Mouse (Mus musculus): ENCODE results near the gene Tbcel.

The Tbcel gene

DNA sequence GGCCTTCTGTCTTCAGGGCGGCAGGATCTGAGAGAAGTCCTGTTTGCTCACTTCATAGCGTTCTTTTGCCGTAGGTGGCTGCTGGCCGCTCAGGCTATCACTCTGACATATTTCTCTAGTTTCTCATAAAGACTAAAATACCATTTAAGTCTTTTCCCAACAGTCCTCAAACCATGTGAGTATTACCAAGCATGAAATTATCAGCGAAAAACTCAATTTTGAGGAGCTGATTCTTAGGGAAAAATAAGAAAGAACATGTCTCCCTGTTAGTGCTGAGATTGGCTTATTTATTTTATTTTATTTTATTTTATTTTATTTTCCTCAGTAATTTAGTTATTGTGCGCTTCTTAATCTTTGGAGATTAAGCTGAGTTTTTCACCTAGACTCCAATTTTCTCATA is at the start of gene Tbcel:
TSS of gene Tbcel (minus strand) at position 101 of the 400 bp plus-strand sequence.
- DNase-seq, result no peak

DNA sequence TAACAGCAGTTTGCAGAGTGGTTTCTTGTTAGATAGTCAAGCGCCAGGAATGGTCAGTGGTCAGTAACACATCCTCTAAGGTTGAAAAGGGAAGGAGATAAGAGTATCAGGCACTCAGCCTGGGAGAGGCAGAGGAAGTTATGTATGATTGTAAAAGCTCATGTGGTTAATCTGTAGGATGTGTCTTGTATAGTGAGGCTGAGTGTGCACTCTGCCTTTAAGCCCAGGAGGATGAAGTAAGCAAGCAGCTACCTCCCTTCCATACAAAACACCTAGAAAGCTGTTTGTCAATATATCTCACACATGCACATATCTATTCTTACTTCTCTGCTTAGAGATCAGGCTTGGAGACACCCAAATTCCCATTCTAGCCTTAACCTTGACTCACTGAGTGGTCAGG is 47.6 kb upstream of the Tbcel start:
- no peak for DNase-seq

DNA sequence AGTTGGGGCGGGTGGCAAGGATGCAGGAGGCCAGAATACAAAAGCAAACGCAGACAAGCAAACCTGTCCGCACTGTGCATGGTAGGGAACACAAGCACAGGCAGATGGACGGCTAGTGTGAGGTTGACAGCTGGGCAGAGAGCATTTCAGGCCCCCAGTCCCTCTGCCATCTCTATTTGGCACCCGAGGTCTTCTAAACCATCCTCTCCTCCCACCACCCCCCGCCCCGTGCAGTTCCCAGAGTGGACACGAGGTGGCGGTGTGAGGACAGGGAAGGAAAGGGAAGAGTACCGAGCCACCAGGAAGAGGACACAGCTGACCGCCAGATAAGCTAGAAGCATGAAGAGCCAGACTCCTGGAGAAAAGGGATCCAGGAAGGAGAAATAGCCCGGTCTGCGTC is 42.5 kb upstream of the Tbcel start:
- DNase-seq, result peak; percentile 96 to 100

DNA sequence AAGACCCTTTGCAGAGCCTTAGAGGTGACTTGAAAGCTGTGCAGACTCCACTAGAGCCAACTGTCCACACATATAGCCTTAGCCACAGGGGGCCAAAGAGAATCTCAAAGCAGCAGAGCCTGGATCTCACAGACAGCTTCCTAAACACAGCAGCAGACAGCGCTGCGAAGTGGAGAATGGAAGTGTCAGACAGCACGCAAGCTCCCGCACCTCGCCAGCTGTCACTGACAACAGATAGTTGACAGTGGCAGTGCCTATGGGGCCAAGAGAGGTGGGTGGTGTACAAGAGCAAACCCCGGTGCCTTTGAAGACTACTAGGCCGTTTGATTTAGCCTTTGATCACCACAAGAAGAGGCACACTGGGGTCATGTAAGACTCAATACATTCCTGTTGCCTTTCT is 41.4 kb upstream of the Tbcel start:
- peak in 1 of 2 experiments; percentile 26 for DNase-seq

DNA sequence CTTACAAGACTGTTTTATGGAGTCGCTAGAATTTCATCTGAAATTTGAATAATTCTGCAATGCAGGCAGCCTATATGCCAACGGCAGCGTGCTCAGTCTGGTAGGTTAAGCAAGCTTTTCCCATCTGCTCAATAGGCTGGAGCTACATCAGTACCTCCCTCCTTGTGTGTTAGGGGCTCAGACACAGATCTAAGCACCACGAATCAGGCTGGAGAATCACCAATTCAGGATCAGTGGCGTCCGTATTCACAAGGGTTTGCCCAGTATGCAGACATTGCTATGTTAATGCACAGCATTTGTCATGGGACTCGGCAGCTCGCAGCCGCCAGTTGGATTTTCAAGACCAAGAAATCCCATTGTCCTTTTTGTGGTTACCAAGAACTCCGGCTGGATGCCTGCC is 36.9 kb upstream of the Tbcel start:
- DNase-seq, result no peak

DNA sequence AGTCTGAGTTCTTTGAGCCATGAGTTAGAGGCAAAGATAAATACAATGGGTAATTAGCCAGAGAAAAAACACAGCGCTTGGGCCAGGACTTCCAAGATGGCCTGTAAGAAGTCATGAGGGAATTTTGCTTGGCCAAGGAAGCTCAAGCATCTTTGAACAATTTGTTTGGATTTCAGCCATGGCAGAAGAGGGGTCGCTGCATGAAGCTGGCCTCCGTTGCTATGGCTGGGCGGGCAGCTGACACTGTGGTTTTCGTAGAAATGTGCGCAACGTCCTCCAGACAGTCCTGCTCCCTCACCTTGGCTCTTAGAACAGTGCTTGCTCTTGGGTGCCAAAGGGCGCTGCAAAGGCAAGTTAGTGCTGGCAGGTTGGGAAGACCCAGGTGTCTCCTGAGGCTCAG is 25.9 kb upstream of the Tbcel start:
- DNase-seq, result peak; percentile 50 to 65

DNA sequence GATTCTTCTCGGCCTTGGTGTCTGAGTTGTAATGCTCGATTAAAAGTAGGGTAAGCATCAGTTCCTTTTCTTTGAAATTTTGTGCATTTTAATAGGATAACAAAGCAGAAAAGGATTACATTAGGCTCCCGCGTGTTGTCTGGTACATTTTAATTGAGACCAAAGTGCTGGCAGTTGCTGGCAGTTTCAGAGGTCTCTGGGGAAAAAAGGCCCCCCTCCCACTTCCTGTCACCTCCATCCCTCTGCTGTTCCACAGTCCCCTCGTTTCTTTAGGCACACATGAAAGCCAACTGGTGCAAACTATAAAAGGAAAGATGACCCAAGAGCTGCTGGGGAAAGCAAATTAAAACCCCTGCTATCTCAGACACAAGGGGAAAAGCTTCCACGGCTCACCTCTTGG is 25.4 kb upstream of the Tbcel start:
- DNase-seq, result no peak

DNA sequence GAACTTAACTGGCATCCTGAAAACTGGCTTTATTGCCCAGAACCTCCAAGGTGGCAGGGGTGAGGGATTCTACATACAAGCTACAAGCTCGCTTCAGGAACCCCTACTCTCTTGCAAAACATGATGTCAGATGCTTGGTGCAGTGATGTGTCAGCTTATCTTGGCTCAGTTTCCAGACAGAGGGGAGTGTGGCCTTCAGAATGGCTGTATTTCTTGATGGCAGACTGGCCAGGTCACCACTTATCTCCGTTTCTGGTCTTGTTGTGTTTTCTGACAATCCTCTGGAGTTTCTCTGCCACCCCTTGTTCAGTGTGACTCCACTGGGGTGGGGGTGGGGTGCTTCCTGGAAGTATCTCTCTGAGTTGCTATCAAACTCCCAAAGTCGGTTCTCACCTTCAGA is 24.3 kb upstream of the Tbcel start:
- no peak for DNase-seq

DNA sequence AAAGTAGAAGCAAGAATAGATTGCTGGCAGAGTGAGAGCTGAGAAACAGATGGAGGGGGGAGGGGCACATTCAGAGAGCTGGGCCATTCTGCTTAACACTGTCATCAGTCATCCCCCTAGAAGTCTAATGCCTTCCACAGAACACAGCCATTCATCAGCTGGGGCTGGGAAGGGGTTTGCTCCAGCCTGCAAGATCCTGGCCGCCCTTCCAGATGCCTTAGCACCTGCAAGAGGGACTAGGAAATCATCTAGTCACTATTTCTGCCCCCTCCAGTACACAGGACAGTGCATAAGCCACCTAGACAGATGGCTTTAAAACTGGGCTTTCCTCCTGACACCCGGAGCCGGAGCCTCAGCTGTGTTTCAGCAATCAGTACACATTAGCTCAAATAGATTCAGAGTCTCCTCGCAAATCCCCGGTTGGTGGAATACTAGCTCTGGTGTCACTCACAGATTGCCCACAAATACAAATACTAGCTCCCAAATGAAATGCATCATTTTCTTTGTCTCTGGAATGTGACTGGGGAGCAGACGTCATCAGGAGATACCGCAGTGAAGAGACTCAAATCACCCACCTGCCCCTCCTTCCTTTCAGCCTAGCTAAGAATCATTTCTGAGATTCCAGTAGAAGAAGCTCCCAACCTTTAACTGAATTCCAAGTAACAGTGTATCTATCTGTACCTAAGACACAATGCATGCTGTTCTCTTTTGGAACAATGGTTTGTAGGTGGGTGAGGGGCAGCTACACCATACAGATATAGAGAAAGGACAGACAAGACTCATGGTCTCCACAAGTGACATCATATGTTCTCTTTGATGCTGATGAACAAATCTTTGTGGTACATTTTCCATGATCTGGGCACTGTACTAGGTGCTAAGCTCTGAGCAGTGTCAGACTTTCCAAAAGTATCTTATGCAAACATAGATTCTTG is 22.9 kb upstream of the Tbcel start:
- DNase-seq, result peak; percentile 78 to 82

DNA sequence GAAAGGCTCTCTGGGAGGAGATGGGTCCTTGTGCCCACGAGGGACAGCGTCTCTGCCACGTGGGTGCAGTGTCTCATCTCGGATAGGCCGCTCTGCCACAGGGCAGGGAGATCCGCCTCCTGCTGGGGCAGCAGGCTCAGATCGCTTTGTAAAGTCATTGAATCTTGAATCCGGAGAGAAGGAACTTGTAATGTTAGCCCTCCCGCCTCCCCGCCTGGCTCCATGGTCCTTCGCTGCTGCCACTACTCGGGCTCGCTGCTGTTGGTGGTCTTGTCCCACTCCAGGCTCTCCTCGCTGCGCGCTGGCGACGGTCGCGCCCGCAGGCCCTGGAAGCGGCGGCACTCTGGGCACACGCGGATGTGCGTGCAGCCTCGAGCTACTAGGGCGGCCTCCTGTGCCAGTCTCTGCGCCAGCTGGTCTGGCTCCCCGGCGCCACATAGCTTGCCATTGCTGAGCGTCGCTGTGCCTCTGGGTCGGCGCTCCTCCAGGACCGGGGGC is 13.0 kb upstream of the Tbcel start:
- DNase-seq, result peak; percentile 75

DNA sequence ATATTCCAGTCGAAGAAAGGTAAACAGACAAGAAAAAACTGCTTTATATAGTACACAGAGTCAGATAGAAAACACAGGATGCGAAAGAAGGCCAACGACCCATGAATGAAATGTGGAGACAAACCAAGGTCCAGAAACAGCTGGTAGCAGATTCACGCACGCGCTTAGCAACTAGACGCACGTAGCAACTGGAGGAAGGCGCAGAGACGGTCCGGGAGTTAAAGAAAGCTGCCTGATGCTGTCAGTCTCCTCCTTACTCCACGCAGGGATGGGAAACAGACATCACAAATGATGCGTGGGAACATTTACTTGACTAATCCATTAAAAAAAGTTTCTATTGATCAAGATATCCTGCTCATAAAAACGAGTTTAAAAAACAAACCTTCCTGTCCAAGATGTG is 10.6 kb upstream of the Tbcel start:
- no peak for DNase-seq

DNA sequence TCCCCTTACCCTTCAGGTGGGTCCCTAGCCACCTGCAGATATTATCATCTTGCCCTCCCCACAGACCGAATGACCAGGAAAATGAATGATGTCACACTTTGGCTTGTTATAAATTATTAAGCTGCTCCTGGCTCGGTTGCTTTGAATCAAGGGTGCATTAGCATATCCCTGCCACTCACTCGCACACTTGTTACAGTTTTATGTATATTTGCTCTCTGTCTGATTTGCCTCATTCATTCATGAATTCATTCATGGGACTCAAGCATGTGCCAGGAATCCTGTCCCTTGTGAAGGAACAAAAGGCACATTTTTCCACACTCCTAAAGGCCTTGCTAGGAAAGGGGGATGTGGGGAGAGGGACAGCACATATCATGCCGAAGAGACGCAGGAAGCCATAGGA is 5.5 kb upstream of the Tbcel start:
- DNase-seq, result no peak

DNA sequence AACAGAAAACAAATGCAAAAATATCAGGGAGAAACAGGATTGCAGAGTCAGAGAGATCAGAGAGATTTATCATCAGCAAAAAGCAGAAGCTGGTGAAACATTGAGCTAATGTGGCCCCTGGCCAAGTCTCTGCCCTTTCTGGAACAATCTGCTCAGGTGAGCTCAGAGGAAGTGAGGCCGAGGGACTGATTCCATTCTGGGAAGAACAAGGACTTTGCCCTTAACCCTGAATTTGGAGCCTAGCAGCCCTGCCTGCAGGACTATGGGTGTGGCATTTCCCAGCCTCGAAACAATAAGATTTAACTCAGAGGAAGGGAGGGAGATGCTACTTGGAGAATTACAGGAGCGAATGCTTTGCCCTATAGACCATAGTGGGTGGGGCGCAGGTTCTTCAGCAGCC is 4.7 kb upstream of the Tbcel start:
- DNase-seq, result peak in 1 of 2 experiments; percentile 63

DNA sequence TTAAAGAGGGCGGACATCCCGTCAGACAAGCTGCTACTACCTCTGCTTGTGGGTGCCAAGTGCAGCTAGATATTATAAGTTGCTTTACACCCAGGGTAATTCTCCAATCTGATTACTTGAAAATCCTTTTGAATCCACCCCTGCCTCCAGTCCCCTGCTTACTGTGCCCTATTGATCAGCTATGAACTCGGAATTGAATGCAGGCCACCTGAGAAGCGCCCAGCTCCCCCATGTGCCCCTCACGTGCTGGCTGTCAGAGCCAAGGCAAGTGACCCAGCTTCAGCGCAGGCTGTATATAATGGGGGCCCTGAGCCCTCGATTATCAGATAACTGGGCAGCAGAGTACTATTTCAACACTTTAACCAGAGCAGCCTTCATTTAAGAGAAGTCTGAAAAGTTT is 626 bp upstream of the Tbcel start:
- DNase-seq, result no peak

DNA sequence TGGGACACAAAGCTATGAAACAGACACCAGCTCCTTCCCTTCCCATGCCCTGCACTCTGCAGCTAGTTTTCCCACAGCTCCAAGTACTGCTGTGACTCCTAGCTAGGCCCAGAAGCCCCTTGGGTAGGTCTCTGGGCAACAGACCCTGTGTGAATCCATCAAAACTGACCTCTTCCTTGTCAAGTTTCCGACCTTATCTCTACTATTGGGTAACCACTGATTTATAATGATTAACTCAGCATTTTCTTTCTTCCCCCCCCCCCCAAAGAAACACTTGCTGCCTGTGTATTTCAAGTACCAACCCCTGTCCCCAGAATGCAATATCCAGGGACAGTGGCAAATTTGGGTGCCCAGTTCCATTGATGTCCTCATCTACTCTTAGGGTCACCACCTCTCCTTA is 587 bp downstream of the Tbcel start:
- DNase-seq, result no peak

DNA sequence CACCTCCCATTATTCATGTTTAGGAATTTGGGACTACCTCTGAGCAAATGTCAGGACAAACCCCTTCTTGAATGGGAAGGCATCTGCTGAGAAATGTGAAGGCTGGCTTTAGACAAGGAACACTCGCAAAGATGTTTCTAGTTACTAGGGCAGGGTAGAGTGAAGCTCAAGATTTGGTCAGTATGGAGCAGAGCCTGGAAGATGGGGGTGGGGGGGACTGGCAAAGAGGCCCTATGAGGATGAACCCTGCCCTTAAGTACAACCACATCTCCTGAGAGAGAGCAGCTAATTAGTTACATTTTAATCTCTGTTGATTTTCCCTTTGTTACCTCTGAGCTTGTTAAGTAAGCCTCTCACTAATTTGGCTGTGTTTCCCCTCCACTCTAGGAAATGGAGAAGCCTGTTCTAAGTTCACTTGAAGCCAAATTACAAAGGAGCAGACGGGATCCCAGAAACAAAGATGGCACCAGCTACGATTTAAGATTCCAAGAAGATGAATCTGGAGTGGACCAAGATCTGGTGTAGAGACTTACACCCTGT is 2.6 kb downstream of the Tbcel start:
- DNase-seq, result no peak

DNA sequence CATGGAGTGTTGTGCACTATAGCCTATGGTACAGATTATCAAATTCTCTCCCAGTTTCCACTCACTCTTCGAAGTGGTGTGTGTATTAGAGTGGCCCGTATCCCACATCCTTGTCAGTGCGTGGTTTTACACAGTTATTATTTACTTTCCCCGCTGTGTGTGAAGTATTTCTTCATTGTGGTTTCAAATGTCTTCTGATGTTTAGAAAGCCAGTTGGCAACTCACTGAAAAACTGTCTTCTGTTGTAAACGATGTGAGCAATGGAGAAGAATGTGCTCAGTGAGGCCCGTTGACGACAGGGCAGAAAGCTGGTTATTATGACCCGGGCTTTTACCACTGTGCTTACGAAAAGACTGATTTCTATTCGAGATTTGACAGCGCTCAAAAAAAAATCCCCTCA is 3.0 kb downstream of the Tbcel start:
- DNase-seq, result no peak

DNA sequence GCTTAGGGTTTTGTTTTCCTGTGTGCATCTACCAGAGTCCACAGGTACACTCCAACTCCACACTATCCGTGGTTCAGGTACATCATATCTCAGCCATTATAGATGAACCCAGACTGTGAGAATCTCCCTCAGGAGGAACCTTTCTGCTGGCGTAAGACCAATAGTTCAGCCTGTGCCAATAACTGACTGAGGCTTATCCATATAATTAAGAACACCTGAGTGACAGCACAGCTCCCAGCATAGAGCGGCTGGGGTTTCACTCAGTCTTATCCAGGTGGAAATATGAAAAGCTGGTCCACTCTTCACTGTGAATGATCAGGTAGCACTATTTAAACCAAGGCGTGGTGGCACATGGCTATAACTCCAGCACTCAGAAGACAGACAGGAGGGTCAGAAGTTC is 3.9 kb downstream of the Tbcel start:
- peak; percentile 15 to 29 for DNase-seq

DNA sequence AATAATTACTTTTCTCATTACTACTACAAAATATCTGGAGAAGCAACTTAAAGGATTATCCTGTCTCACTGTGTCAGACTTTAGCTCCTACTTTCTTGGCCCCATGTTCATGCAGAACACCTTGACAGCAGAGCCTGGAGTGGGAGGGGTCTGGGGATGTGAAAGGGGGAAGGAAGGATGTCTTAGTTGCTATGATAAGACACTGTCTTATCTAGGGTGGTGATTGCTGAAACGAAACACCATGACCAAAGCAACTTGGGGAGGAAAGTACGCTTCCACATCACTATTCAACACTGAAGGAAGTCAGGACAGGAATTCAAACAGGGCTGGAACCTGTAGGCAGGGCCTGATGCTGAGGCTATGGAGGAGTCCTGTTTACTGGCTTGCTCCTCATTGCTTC is 11.3 kb downstream of the Tbcel start:
- DNase-seq, result no peak

DNA sequence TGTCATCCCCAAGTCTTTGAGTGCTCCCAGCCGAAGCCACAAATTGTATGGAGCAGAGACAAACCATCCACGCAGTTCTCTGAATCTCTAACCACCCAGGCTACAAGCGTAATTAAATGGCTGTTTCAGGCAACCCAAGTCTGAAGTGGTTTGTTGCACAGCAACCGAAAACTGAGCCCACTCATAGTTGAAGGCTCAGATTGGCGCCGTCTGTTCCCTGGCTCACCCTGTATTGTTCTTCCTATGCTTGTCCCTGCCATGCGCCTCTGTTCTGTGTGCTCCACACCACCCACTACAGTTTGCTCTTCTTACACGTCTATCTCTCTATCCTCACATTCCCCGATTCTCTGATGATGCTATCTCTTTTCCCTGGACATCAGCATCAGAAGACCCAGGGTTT is 15.8 kb downstream of the Tbcel start:
- no peak for DNase-seq

DNA sequence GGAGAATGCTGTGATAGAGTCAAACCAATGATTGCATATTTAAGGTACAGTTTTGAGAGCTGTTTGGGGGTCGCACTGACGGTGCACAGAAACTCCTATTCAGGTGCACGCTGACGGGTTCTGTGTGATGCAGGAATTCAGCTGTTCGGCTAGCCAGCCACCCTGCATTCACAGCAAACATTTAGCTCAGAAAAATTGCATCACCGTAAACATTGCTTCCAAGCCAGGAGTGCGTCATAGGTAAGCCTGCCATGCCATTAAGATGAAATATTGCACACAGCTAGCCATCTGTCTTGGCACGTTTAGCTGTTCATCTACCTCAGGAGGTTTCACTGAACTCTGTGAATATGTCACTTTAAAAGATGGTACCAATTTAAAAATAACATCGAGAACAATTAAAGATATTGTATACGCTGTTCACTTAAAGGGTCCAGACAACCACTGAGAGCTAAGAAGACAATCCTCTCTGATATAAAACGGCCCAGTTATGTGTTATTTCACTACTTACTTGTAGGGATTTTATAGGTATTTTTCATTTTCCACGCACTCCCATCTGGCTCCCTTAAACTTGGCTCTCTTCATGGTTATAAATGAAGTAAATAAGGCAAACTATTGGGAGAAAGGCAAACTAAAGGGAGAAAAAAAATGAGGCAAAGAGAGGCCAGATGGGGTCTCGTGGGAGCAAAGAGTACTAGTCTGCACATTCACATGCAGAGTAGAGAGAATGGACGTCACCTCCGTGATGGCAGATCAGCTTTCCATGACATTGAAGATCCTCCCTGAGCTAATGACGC is 16.8 kb downstream of the Tbcel start:
- peak; percentile 16 to 26 for DNase-seq

DNA sequence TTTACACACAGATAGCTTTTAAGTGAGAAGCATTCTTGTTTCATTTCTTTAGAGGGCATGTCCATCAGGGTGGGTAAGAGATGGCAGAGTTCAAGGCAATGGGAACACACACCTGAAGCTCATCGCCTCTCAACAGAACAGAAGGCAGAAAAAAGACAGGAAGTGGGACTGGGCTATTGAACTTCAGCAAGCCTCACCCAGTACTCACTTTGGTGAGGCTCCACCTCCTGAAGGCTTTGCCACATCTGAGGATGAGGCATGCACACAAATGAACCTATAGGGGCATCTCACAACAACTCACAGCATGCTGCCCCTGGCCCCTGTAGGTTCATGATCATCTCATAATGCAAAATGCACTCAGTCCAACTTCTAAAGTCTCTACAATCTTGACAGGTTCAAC is 19.5 kb downstream of the Tbcel start:
- no peak for DNase-seq

DNA sequence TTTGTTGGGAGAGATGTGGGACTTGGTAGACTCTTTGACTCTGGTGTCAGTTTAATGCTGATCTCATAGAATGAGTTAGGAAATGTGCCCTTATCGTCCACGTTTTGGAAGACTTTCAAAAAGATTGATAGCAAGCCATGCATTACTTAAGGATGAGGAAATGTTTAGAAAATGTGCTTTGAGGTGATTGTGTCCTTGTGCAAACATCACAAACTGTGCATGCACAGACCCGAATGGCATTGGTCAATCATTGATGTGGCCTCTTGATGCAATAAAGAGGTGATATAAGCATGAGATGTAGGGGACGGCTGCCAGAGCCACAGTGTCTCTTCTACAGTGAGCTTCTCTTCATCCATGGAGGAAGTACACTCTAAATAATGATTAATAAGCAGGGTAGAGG is 20.7 kb downstream of the Tbcel start:
- no peak for DNase-seq

DNA sequence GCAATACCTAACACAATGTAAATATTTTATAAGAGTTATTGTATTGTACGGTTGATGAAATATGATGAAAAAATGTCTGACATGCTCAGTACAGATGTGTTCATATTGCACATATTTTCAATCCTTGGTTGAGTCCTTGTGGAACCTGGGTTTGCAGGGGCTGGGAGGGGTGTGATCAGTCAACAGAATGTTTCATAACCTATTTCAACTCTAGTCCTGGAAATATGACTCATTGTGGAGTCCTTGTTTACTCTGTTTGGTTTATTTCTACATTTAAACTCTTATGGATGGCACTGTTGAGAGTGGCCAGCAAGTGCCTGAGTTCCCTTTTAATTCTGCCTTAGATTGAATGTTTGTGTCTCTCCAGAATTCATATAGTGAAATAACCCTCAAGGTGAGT is 22.9 kb downstream of the Tbcel start:
- no peak for DNase-seq

Measured in cerebellum, postnatal 14 days (tissue).